Comparison of ENCODE assay signal across 8 mouse cellular contexts in the genomic region with DNA sequence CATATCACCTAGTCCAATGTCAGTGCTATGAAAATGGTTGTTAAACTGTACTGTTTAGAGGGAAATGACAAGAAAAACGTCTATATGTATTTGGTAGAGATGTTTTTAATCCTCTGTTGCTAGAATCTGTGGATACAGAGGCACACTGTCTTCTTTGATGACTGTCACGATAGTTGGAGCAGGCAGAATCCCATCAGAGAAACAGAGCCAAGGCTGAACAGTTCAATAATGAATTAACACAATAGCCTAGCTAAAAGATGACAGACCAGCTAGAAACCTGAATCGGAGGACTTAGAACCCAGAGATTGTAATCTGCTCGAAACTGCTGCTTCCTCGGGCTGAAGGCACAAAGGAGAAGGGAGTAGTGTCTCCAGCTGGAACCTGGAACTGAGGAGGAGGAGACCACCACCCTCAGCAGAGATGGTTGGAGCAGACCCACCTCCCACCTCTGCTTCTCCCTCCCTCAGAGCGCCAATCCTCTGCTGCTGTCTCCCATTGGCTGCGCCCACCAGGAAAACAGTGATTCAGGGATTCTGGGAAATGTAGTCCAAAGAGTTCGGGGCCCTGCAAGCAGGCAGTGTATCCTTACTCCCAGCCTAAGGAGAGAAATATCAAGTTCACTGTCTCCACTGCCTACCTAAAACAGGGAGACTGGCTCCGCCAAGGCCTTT.
DNase-seq lines count a peak whose midpoint lies in the region; ATAC-seq and TF ChIP-seq lines count a peak whose summit lies in the region.

No protein-coding gene starts in this region.

- no peaks in the 10 kb centered on the region for H3K9me3 ChIP-seq in midbrain, embryonic 10.5 days (replicated peaks)
- no peaks in the 10 kb centered on the region for H3K9me3 ChIP-seq in stomach, embryonic 16.5 days (replicated peaks; ENCODE audit: control insufficient read depth, low read length)

- no peaks in the 10 kb centered on the region for H3K36me3 ChIP-seq in kidney, adult 2 months (ENCODE audit: control insufficient read depth, insufficient read depth, low read length)
- H3K36me3 ChIP-seq in midbrain, embryonic 10.5 days: no peaks in the 10 kb centered on the region
- no peaks in the 10 kb centered on the region for H3K36me3 ChIP-seq in stomach, embryonic 16.5 days (ENCODE audit: control insufficient read depth, insufficient read depth, low read length)

- intact Hi-C loops in left cerebral cortex, postnatal 4 days (cut with DNase I): no loop called here

- 19% methylated on average over 9 of the region's 9 CpGs for WGBS in kidney, adult 2 months
- 19% methylated on average over 9 of the region's 9 CpGs for WGBS in midbrain, embryonic 10.5 days
- 9% methylated on average over 9 of the region's 9 CpGs for WGBS in stomach, embryonic 16.5 days

- TF ChIP-seq CTCF in kidney, adult 2 months (conservative IDR thresholded peaks at IDR 0.05; ENCODE audit: insufficient read depth, insufficient read length, low read depth, low read length): no peak

- peak overlapping the region; percentile 55 for H3K4me2 ChIP-seq in stomach, embryonic 16.5 days (ENCODE audit: low read depth, low read length)

- peak overlapping the region; percentile 46 for H3K4me3 ChIP-seq in kidney, adult 2 months (ENCODE audit: insufficient read depth, low read depth, low read length)
- peak overlapping the region; percentile 46 for H3K4me3 ChIP-seq in midbrain, embryonic 10.5 days
- H3K4me3 ChIP-seq in stomach, embryonic 16.5 days (replicated peaks; ENCODE audit: low read length): peak overlapping the region; percentile 41

- no peak overlapping the region for H3K27ac ChIP-seq in kidney, adult 2 months (ENCODE audit: insufficient read depth, low read depth, low read length)
- H3K27ac ChIP-seq in midbrain, embryonic 10.5 days (replicated peaks): peak overlapping the region; percentile 80
- peak overlapping the region; percentile 56 for H3K27ac ChIP-seq in stomach, embryonic 16.5 days (ENCODE audit: low read length)

- H3K9ac ChIP-seq in stomach, embryonic 16.5 days (ENCODE audit: low read length): peak overlapping the region; percentile 73

- peak; percentile 85 for ATAC-seq in stomach, embryonic 16.5 days (ENCODE audit: insufficient read depth, low FRiP score)

- TF ChIP-seq POLR2A in kidney, adult 2 months (IDR thresholded peaks at IDR 0.05; ENCODE audit: low read depth, low read length): no peak

- H3K27me3 ChIP-seq in kidney, adult 2 months (replicated peaks; ENCODE audit: control insufficient read depth, insufficient read depth, low read length): no peaks in the 10 kb centered on the region
- peaks cover 7% of the 10 kb centered on the region; the same call in 1 of the 2 replicates for H3K27me3 ChIP-seq in midbrain, embryonic 10.5 days (ENCODE audit: low read depth, poor library complexity, severe bottlenecking)
- H3K27me3 ChIP-seq in stomach, embryonic 16.5 days (ENCODE audit: control insufficient read depth, insufficient read depth, low read length): no peaks in the 10 kb centered on the region

- H3K4me1 ChIP-seq in kidney, adult 2 months (ENCODE audit: control insufficient read depth, insufficient read depth, low read length): peaks cover 6% of the 10 kb centered on the region; the same call in 1 of the 2 replicates
- H3K4me1 ChIP-seq in midbrain, embryonic 10.5 days: peaks cover 11% of the 10 kb centered on the region
- peaks cover 4% of the 10 kb centered on the region for H3K4me1 ChIP-seq in stomach, embryonic 16.5 days (ENCODE audit: control insufficient read depth, insufficient read depth, low read length)

- DNase-seq in adrenal gland, postnatal 25 days: peak; percentile 47
- peak; percentile 54 for DNase-seq in embryo, embryonic 11.5 days (ENCODE audit: low read depth, low spot score)
- DNase-seq in heart, adult 8-10 months (ENCODE audit: low spot score): peak; percentile 76
- DNase-seq in kidney, adult 2 months: peak; percentile 77
- peak; percentile 80 for DNase-seq in left cerebral cortex, postnatal 4 days
- DNase-seq in midbrain, embryonic 10.5 days (ENCODE audit: low spot score): peak; percentile 76
- DNase-seq in B cell, adult 2 months: no peak

Comparison
In these comparisons a context has a peak if more than half of its experiments do, and no peak if none do; other contexts are left out.
1. DNase-seq: peak in adrenal gland, postnatal 25 days (single experiment), embryo, embryonic 11.5 days (single experiment), heart, adult 8-10 months (single experiment), kidney, adult 2 months (single experiment), left cerebral cortex, postnatal 4 days (single experiment) and midbrain, embryonic 10.5 days (single experiment); none in B cell, adult 2 months (0 of 2).
2. Peak in every context shown above with its lines, with median percentiles within 50 percentile points of each other: H3K4me3 ChIP-seq.